ENCODE assay signal across 21 mouse cellular contexts in genomic region chr19:3926685-3927084, GRCm38 (mm10). TPM values are rescaled to one million over a fixed set of nuclear protein-coding genes. Genes with fewer than 3 reads are reported as not detected.
DNase-seq lines count a peak whose midpoint lies in the region; ATAC-seq and TF ChIP-seq lines count a peak whose summit lies in the region.
"Had no signal": no experiment of that assay in that cellular context is flagged by ENCODE, and none has a peak within 500 bp of the region (broad histone marks: within the 10 kb centered on the region; RNA-seq: fewer than 3 reads in every experiment).

No protein-coding gene starts in this region.

- TF ChIP-seq POLR2A in testis, adult 2 months (IDR thresholded peaks at IDR 0.05; ENCODE audit: control insufficient read depth, low read depth, low read length), result no peak
- peak; percentile 3 for TF ChIP-seq POLR2A in myocyte (IDR thresholded peaks at IDR 0.05; ENCODE audit: insufficient read length, low read depth)

- no peaks in the 10 kb centered on the region for H3K36me3 ChIP-seq in kidney, embryonic 14.5 days (ENCODE audit: control insufficient read depth, insufficient read depth, low read length)
- H3K36me3 ChIP-seq in testis, adult 2 months (ENCODE audit: control insufficient read depth, insufficient read depth, low read length), result no peaks in the 10 kb centered on the region
- H3K36me3 ChIP-seq in myocyte (ENCODE audit: control insufficient read depth, insufficient read depth), result no peaks in the 10 kb centered on the region
- H3K36me3 ChIP-seq: embryonic facial prominence, embryonic 12.5 days; forebrain, embryonic 10.5 days; heart, embryonic 13.5 days; hindbrain, embryonic 13.5 days; midbrain, embryonic 13.5 days; neural tube, embryonic 12.5 days had no signal

- TF ChIP-seq CTCF in gastrocnemius, adult 2 months (IDR thresholded peaks at IDR 0.05), result no peak
- no peak for TF ChIP-seq CTCF in testis, adult 2 months (IDR thresholded peaks at IDR 0.05; ENCODE audit: control insufficient read depth, insufficient read depth, insufficient replicate concordance, low read depth, low read length)

- intact Hi-C loops in gastrocnemius, adult 2 months (cut with DNase I), result no loop called here

- peak overlapping the region; percentile 12; the same call in 1 of the 2 replicates for H3K9ac ChIP-seq in kidney, embryonic 14.5 days (ENCODE audit: low read depth, low read length)
- H3K9ac ChIP-seq: embryonic facial prominence, embryonic 12.5 days; heart, embryonic 13.5 days; hindbrain, embryonic 13.5 days; midbrain, embryonic 13.5 days; neural tube, embryonic 12.5 days had no signal

- H3ac ChIP-seq in myocyte (ENCODE audit: control insufficient read depth, insufficient read length), result no peak overlapping the region

- no peaks in the 10 kb centered on the region for H3K27me3 ChIP-seq in kidney, embryonic 14.5 days (ENCODE audit: control insufficient read depth, insufficient read depth, low read length)
- no peaks in the 10 kb centered on the region for H3K27me3 ChIP-seq in testis, adult 2 months (ENCODE audit: control insufficient read depth, insufficient read depth, low read length)
- no peaks in the 10 kb centered on the region for H3K27me3 ChIP-seq in myocyte (ENCODE audit: control insufficient read depth, insufficient read depth, insufficient read length)
- H3K27me3 ChIP-seq: embryonic facial prominence, embryonic 12.5 days; heart, embryonic 13.5 days; hindbrain, embryonic 13.5 days; midbrain, embryonic 13.5 days; neural tube, embryonic 12.5 days had no signal

- no peaks in the 10 kb centered on the region for H3K9me3 ChIP-seq in kidney, embryonic 14.5 days (ENCODE audit: control insufficient read depth, low read length)
- H3K9me3 ChIP-seq: embryonic facial prominence, embryonic 12.5 days; forebrain, embryonic 10.5 days; heart, embryonic 13.5 days; hindbrain, embryonic 13.5 days; midbrain, embryonic 13.5 days; neural tube, embryonic 12.5 days had no signal

- ATAC-seq in kidney, embryonic 14.5 days (ENCODE audit: low FRiP score, low TSS enrichment), result no peak
- ATAC-seq in erythroid progenitor cell, adult 5-6 weeks (replicated peaks; ENCODE audit: low FRiP score, poor library complexity, severe bottlenecking), result no peak
- ATAC-seq: forebrain, embryonic 16.5 days; inflammation-experienced regulatory T-cells, adult 6 months; midbrain, embryonic 13.5 days had no signal

- peaks cover 18% of the 10 kb centered on the region for H3K4me1 ChIP-seq in kidney, embryonic 14.5 days (ENCODE audit: control insufficient read depth, insufficient read depth, low read length)
- H3K4me1 ChIP-seq in testis, adult 2 months (ENCODE audit: control insufficient read depth, insufficient read depth, low read length), result peaks cover 23% of the 10 kb centered on the region

- no peak for DNase-seq in gastrocnemius, adult 2 months
- DNase-seq in gastrocnemius, adult 18-20 months (ENCODE audit: low spot score), result no peak
- no peak for DNase-seq in kidney, adult 11 months
- no peak for DNase-seq in testis, postnatal 10 days (ENCODE audit: low spot score)
- DNase-seq: kidney, adult 9 months; liver; right cerebral cortex, postnatal 14 days had no signal

- no peaks in the 10 kb centered on the region for H3K79me2 ChIP-seq in myocyte (ENCODE audit: control insufficient read depth, insufficient read depth)

- no peak overlapping the region for H3K4me2 ChIP-seq in kidney, embryonic 14.5 days (replicated peaks; ENCODE audit: low read depth, low read length)
- H3K4me2 ChIP-seq in myocyte (ENCODE audit: low read depth), result peak overlapping the region; percentile 70
- H3K4me2 ChIP-seq: embryonic facial prominence, embryonic 12.5 days; heart, embryonic 13.5 days; hindbrain, embryonic 13.5 days; midbrain, embryonic 13.5 days; neural tube, embryonic 12.5 days had no signal

- H3K27ac ChIP-seq in gastrocnemius, adult 2 months, result peak overlapping the region; percentile 52
- no peak overlapping the region for H3K27ac ChIP-seq in kidney, embryonic 14.5 days (ENCODE audit: low read depth, low read length)
- no peak overlapping the region; the same call in 1 of the 2 replicates for H3K27ac ChIP-seq in testis, adult 2 months (ENCODE audit: control insufficient read depth, insufficient read depth, low read depth, low read length)
- H3K27ac ChIP-seq: embryonic facial prominence, embryonic 12.5 days; forebrain, embryonic 10.5 days; heart, embryonic 13.5 days; hindbrain, embryonic 13.5 days; midbrain, embryonic 13.5 days; neural tube, embryonic 12.5 days; stomach, postnatal 0 days had no signal

- H3K4me3 ChIP-seq in gastrocnemius, adult 2 months, result no peak overlapping the region
- no peak overlapping the region for H3K4me3 ChIP-seq in kidney, embryonic 14.5 days (ENCODE audit: low read length)
- H3K4me3 ChIP-seq in testis, adult 2 months (ENCODE audit: control insufficient read depth, low read depth, low read length), result peak overlapping the region; percentile 40
- no peak overlapping the region for H3K4me3 ChIP-seq in myocyte
- H3K4me3 ChIP-seq: embryonic facial prominence, embryonic 12.5 days; forebrain, embryonic 10.5 days; heart, embryonic 13.5 days; hindbrain, embryonic 13.5 days; midbrain, embryonic 13.5 days; neural tube, embryonic 12.5 days had no signal

- WGBS in kidney, embryonic 14.5 days, result 69% methylated on average over 6 of the region's 6 CpGs

TF ChIP-seq in myocyte, 11 proteins besides CTCF, POLR2A, EP300 and RAD21:
- TF ChIP-seq SRF (IDR thresholded peaks at IDR 0.05; ENCODE audit: control insufficient read depth, insufficient read length, low read depth) (peak; percentile 31), USF1 (IDR thresholded peaks at IDR 0.05; ENCODE audit: low read depth) (no peak), REST (IDR thresholded peaks at IDR 0.05; ENCODE audit: insufficient read depth, insufficient read length) (no peak)

RNA-seq across cellular contexts. Expression of gene Aldh3b1, which starts 2.9 kb away (rescaled TPM):
- under 1 TPM; 0.77 to 0.98 TPM for total RNA-seq in gastrocnemius, adult 2 months (2021)
- total RNA-seq in gastrocnemius, adult 18-20 months (2021), result under 1 TPM; 0.62 to 0.83 TPM
- 2.8 and 3.0 TPM in 2 replicates for polyA plus RNA-seq in kidney, embryonic 14.5 days (2014; fragmentation: Nextera tagmentation; extraction: Ambion mirVana)
- polyA plus RNA-seq in testis, adult 2 months (2012; rRNA removed), result 48.2 and 52.4 TPM in 2 replicates
- 51.8 TPM for polyA plus RNA-seq in myocyte (2012; fragmentation: generic; extraction: Trizol)
- 5.4 TPM in 2 replicates for total RNA-seq in erythroid progenitor cell, adult 5-6 weeks (2015; ENCODE audit: low replicate concordance)
- 4.7 and 6.8 TPM in 2 replicates for total RNA-seq in erythroid progenitor cell, adult 5-6 weeks (2017; ENCODE audit: low replicate concordance)

RNA-seq across cellular contexts. Expression of gene Unc93b1, which starts 8.3 kb away (rescaled TPM):
- total RNA-seq in gastrocnemius, adult 2 months (2021), result 1 to 10 TPM; 3.6 to 6.4 TPM
- 1 to 10 TPM; 3.2 to 5.8 TPM for total RNA-seq in gastrocnemius, adult 18-20 months (2021)
- polyA plus RNA-seq in kidney, embryonic 14.5 days (2014; fragmentation: Nextera tagmentation; extraction: Ambion mirVana), result 7.0 and 12.4 TPM in 2 replicates
- 6.6 and 8.0 TPM in 2 replicates for polyA plus RNA-seq in testis, adult 2 months (2012; rRNA removed)
- polyA plus RNA-seq in myocyte (2012; fragmentation: generic; extraction: Trizol), result 4.0 TPM
- 28.5 and 29.3 TPM in 2 replicates for total RNA-seq in erythroid progenitor cell, adult 5-6 weeks (2015; ENCODE audit: low replicate concordance)
- 28.2 and 34.4 TPM in 2 replicates for total RNA-seq in erythroid progenitor cell, adult 5-6 weeks (2017; ENCODE audit: low replicate concordance)

RNA-seq across cellular contexts. Expression of gene Ndufs8, which starts 14.1 kb away (rescaled TPM):
- total RNA-seq in gastrocnemius, adult 2 months (2021), result 100 to 1,000 TPM; 211 to 334 TPM
- 100 to 1,000 TPM; 257 to 270 TPM for total RNA-seq in gastrocnemius, adult 18-20 months (2021)
- 397 and 412 TPM in 2 replicates for polyA plus RNA-seq in kidney, embryonic 14.5 days (2014; fragmentation: Nextera tagmentation; extraction: Ambion mirVana)
- polyA plus RNA-seq in testis, adult 2 months (2012; rRNA removed), result 69.9 and 91.3 TPM in 2 replicates
- polyA plus RNA-seq in myocyte (2012; fragmentation: generic; extraction: Trizol), result 482 TPM
- total RNA-seq in erythroid progenitor cell, adult 5-6 weeks (2015; ENCODE audit: low replicate concordance), result 46.5 and 52.4 TPM in 2 replicates
- 24.1 and 28.5 TPM in 2 replicates for total RNA-seq in erythroid progenitor cell, adult 5-6 weeks (2017; ENCODE audit: low replicate concordance)

RNA-seq across cellular contexts. Expression of gene Tcirg1, which starts 19.8 kb away (rescaled TPM):
- 1 to 10 TPM; 5.1 to 5.8 TPM for total RNA-seq in gastrocnemius, adult 2 months (2021)
- total RNA-seq in gastrocnemius, adult 18-20 months (2021), result 1 to 10 TPM; 2.5 to 4.0 TPM
- polyA plus RNA-seq in kidney, embryonic 14.5 days (2014; fragmentation: Nextera tagmentation; extraction: Ambion mirVana), result 26.2 and 35.0 TPM in 2 replicates
- polyA plus RNA-seq in testis, adult 2 months (2012; rRNA removed), result 11.2 and 11.4 TPM in 2 replicates
- 50.9 TPM for polyA plus RNA-seq in myocyte (2012; fragmentation: generic; extraction: Trizol)
- 40.0 and 51.6 TPM in 2 replicates for total RNA-seq in erythroid progenitor cell, adult 5-6 weeks (2015; ENCODE audit: low replicate concordance)
- 30.5 and 44.4 TPM in 2 replicates for total RNA-seq in erythroid progenitor cell, adult 5-6 weeks (2017; ENCODE audit: low replicate concordance)

RNA-seq across cellular contexts. Expression of gene Aldh3b3, which starts 31.8 kb away (rescaled TPM):
- not detected for total RNA-seq in gastrocnemius, adult 2 months (2021)
- not detected for total RNA-seq in gastrocnemius, adult 18-20 months (2021)
- not detected in 2 replicates for polyA plus RNA-seq in kidney, embryonic 14.5 days (2014; fragmentation: Nextera tagmentation; extraction: Ambion mirVana)
- polyA plus RNA-seq in testis, adult 2 months (2012; rRNA removed), result 2.9 and 3.2 TPM in 2 replicates
- 1.2 TPM for polyA plus RNA-seq in myocyte (2012; fragmentation: generic; extraction: Trizol)
- total RNA-seq in erythroid progenitor cell, adult 5-6 weeks (2015; ENCODE audit: low replicate concordance), result 3.6 TPM in 1 of 2 replicates, not detected in the other
- not detected in 2 replicates for total RNA-seq in erythroid progenitor cell, adult 5-6 weeks (2017; ENCODE audit: low replicate concordance)
- total RNA-seq: ES-E14 had no signal
- polyA plus RNA-seq: embryonic facial prominence, embryonic 12.5 days; forebrain, embryonic 10.5 days; forebrain, embryonic 16.5 days; heart, embryonic 13.5 days; hindbrain, embryonic 13.5 days; inflammation-experienced regulatory T-cells, adult 6 months; midbrain, embryonic 13.5 days; neural tube, embryonic 12.5 days had no signal
